Mouse (Mus musculus) frontal cortex, postnatal 25 days (tissue): ENCODE data around the gene Slc25a5.
A peak's percentile ranks its signal among the peaks of the same experiment; 100 is the strongest.
"Not testable (repeated sequence)": the region's sequence is repeated elsewhere in the genome, so short reads cannot be mapped to it uniquely, and the experiment has no call there.

Source experiments
- DNase-seq, 2 experiments: peaks; one replicate each; pipeline ENCODE4 v3.0.0; 2022; ENCODE audit warnings: low spot score in 2 of 2

Gene Slc25a5

GRCm38 (mm10) chrX:36795424-36796162, at the start of gene Slc25a5:
TSS of gene Slc25a5 (plus strand) at chrX:36795651.
- DNase-seq, result peak; percentile 59 to 64

- no peak for DNase-seq
Observed at GRCm38 (mm10) chrX:36746789-36747188, 48.7 kb upstream of the Slc25a5 start.

- DNase-seq, result no peak
Observed at GRCm38 (mm10) chrX:36748573-36748972, 46.9 kb upstream of the Slc25a5 start.

- no peak for DNase-seq
Observed at GRCm38 (mm10) chrX:36749281-36749785, 46.1 kb upstream of the Slc25a5 start.

GRCm38 (mm10) chrX:36750591-36750990, 44.9 kb upstream of the Slc25a5 start:
- no peak for DNase-seq

- no peak for DNase-seq
Observed at GRCm38 (mm10) chrX:36752586-36752985, 42.9 kb upstream of the Slc25a5 start.

- DNase-seq, result no peak
Observed at GRCm38 (mm10) chrX:36757796-36758472, 37.5 kb upstream of the Slc25a5 start.

GRCm38 (mm10) chrX:36758566-36758965, 36.9 kb upstream of the Slc25a5 start:
- DNase-seq, result no peak

GRCm38 (mm10) chrX:36760946-36761635, 34.4 kb upstream of the Slc25a5 start:
- no peak for DNase-seq

- no peak for DNase-seq
Observed at GRCm38 (mm10) chrX:36762289-36762688, 33.2 kb upstream of the Slc25a5 start.

- DNase-seq, result no peak
Observed at GRCm38 (mm10) chrX:36762894-36763293, 32.6 kb upstream of the Slc25a5 start.

GRCm38 (mm10) chrX:36763298-36763933, 32.0 kb upstream of the Slc25a5 start:
- DNase-seq, result no peak

GRCm38 (mm10) chrX:36763934-36764317, 31.5 kb upstream of the Slc25a5 start:
- DNase-seq, result no peak

GRCm38 (mm10) chrX:36767386-36767785, 28.1 kb upstream of the Slc25a5 start:
- no peak for DNase-seq

GRCm38 (mm10) chrX:36772591-36772990, 22.9 kb upstream of the Slc25a5 start:
- no peak for DNase-seq

- DNase-seq, result no peak
Observed at GRCm38 (mm10) chrX:36775520-36775919, 19.9 kb upstream of the Slc25a5 start.

GRCm38 (mm10) chrX:36777694-36778093, 17.8 kb upstream of the Slc25a5 start:
- no peak for DNase-seq

GRCm38 (mm10) chrX:36789360-36789759, 6.1 kb upstream of the Slc25a5 start:
- no peak for DNase-seq

GRCm38 (mm10) chrX:36794571-36794970, 880 bp upstream of the Slc25a5 start:
- DNase-seq, result no peak

GRCm38 (mm10) chrX:36796163-36796581, 721 bp downstream of the Slc25a5 start:
- peak; percentile 68 for DNase-seq

GRCm38 (mm10) chrX:36796734-36797133, 1.3 kb downstream of the Slc25a5 start:
- not testable (repeated sequence) for DNase-seq
